Comparison of ENCODE assay signal across 28 mouse cellular contexts in the genomic region with DNA sequence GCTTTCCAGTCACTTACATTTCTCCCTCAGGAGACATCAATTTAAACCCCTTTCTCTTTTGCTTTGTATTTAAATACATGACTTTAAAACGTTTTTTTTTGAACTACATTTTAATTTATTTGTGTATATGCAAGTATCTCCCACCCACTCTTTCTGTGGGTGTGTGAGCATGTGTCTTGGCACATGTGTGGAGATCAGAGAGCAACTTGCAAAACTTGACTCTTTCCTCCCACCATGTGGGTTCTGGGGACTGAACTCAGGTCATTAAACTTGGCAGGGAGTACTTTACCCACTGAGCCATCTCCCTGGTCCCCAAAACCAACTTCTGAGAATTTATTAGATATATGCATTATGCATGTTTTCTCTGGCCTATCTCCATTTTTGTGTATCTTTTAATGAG.
"Had no signal": no experiment of that assay in that cellular context is flagged by ENCODE, and none has a peak within 500 bp of the region (broad histone marks: within the 10 kb centered on the region; RNA-seq: fewer than 3 reads in every experiment).

No protein-coding gene starts in this region.

- H3K36me3 ChIP-seq: heart, embryonic 10.5 days; heart, embryonic 12.5 days; heart, embryonic 13.5 days; heart, embryonic 15.5 days; hindbrain, embryonic 10.5 days; hindbrain, embryonic 12.5 days; hindbrain, embryonic 13.5 days; hindbrain, embryonic 15.5 days; intestine, embryonic 15.5 days; kidney, embryonic 15.5 days had no signal

- DNase-seq: heart, postnatal 36 days; heart, postnatal 4 days; kidney, adult 11 months; kidney, adult 18-20 months; kidney, adult 8-10 months; kidney, postnatal 25 days; layer of hippocampus, adult 9-11 months; layer of hippocampus, postnatal 36 days had no signal

- H3K9me3 ChIP-seq: heart, embryonic 10.5 days; heart, embryonic 12.5 days; heart, embryonic 13.5 days; heart, embryonic 15.5 days; hindbrain, embryonic 10.5 days; hindbrain, embryonic 12.5 days; hindbrain, embryonic 13.5 days; hindbrain, embryonic 15.5 days; intestine, embryonic 15.5 days; kidney, embryonic 15.5 days had no signal

- H3K4me1 ChIP-seq: hindbrain, embryonic 12.5 days; hindbrain, embryonic 13.5 days; hindbrain, embryonic 15.5 days; intestine, embryonic 15.5 days had no signal

- ATAC-seq: hindbrain, embryonic 16.5 days; hindbrain, postnatal 0 days; inflammation-experienced regulatory T-cells, adult 6 months; intestine, embryonic 15.5 days; intestine, embryonic 16.5 days; intestine, postnatal 0 days had no signal

- H3K4me2 ChIP-seq: heart, embryonic 11.5 days; heart, embryonic 12.5 days; heart, embryonic 13.5 days; heart, embryonic 15.5 days; hindbrain, embryonic 12.5 days; hindbrain, embryonic 13.5 days; hindbrain, embryonic 14.5 days; hindbrain, embryonic 15.5 days; intestine, embryonic 15.5 days; kidney, embryonic 15.5 days had no signal

- H3K9ac ChIP-seq: heart, embryonic 12.5 days; heart, embryonic 13.5 days; heart, embryonic 15.5 days; hindbrain, embryonic 12.5 days; hindbrain, embryonic 13.5 days; hindbrain, embryonic 14.5 days; hindbrain, embryonic 15.5 days; intestine, embryonic 15.5 days; kidney, embryonic 15.5 days had no signal

- H3K4me3 ChIP-seq: heart, adult 2 months; heart, embryonic 10.5 days; heart, embryonic 12.5 days; heart, embryonic 13.5 days; heart, embryonic 15.5 days; hindbrain, embryonic 10.5 days; hindbrain, embryonic 12.5 days; hindbrain, embryonic 13.5 days; hindbrain, embryonic 15.5 days; intestine, embryonic 15.5 days; kidney, embryonic 15.5 days; layer of hippocampus, adult 2 months had no signal

- H3K27me3 ChIP-seq: heart, embryonic 12.5 days; heart, embryonic 13.5 days; heart, embryonic 15.5 days; hindbrain, embryonic 12.5 days; hindbrain, embryonic 13.5 days; hindbrain, embryonic 15.5 days; intestine, embryonic 15.5 days; kidney, embryonic 15.5 days had no signal

- H3K27ac ChIP-seq: heart, adult 2 months; heart, embryonic 10.5 days; heart, embryonic 13.5 days; heart, embryonic 15.5 days; hindbrain, embryonic 10.5 days; hindbrain, embryonic 12.5 days; hindbrain, embryonic 13.5 days; hindbrain, embryonic 14.5 days; hindbrain, embryonic 15.5 days; hindbrain, postnatal 0 days; intestine, embryonic 15.5 days; kidney, embryonic 15.5 days; kidney, postnatal 0 days; layer of hippocampus, adult 2 months had no signal
